Mouse (Mus musculus): ENCODE results near the gene Gpatch1.

GRCm38 (mm10) chr7:35362253-35362652 lies 44.0 kb upstream of the Gpatch1 start:
- TF ChIP-seq CTCF (IDR thresholded peaks at IDR 0.05; ENCODE audit: low read depth) (no peak), EP300 (optimal IDR thresholded peaks at IDR 0.05) (no peak)

Measured in stomach, postnatal 0 days (tissue).